Mouse (Mus musculus) ES-E14 (cell line): Measurements from ENCODE around the gene Hist2h2bb.

Experiments
- HCFC1 ChIP-seq: IDR thresholded peaks from 2 replicates; pipeline ENCODE4 v1.6.1; 2012; ENCODE audit warnings: low read length, inconsistent platforms, borderline replicate concordance; ENCODE audit not compliant: insufficient read depth
- ZC3H11A ChIP-seq: IDR thresholded peaks from 2 replicates; pipeline ENCODE4 v1.6.1; 2012; ENCODE audit warnings: low read depth, mild to moderate bottlenecking, inconsistent platforms, low read length, borderline replicate concordance

DNA sequence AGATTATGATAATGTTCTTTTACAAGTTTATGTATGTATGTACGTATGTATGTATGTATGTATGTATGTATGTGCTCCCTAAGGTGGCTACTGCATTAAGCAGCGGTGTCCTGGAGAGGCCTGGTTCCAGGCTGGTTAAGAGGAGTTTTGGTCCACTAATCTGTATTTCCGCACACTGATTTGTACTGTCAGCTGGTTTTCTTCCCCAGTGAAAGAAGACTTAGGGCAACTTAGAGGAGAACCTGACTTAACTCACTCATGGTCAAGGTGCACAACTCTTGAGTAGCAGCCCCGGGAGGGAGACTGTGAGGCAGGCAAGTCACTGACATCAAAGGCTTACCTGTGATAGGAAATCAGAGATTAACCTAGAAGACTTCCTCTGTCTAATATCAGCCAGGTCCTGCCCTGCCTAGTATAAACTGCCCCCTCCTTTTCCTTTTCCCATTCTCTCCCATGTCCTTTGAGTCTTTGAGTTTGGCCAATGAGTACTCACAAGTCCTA, 32.7 kb upstream of the Hist2h2bb start:
- TF ChIP-seq ZC3H11A = no peak
- no peak for TF ChIP-seq HCFC1
